Mouse (Mus musculus) megakaryocyte, embryonic 14.5 days (primary cell): ENCODE results near the gene Nav3.

Experiments used
- FLI1 ChIP-seq: IDR thresholded peaks from 2 replicates; pipeline ENCODE4 v1.6.1; 2012; ENCODE audit warnings: low read length, inconsistent platforms, mixed read lengths
- GATA1 ChIP-seq: IDR thresholded peaks from 3 replicates; pipeline ENCODE4 v1.6.1; 2012; ENCODE audit warnings: mixed read lengths, low read length, inconsistent platforms, borderline replicate concordance

GRCm38 (mm10) chr10:110206411-110206810 is 249.6 kb downstream of the Nav3 start:
- no peak for TF ChIP-seq GATA1
- TF ChIP-seq FLI1, result no peak
